Mouse (Mus musculus) ES-E14 (cell line): ENCODE measurements at regions not wholly inside any gene's neighbourhood (a gene's known extent, or its start where the extent isn't known, plus 50 kb on each side); places are given as distances from the start of the nearest gene placed in this dataset.

ENCODE experiments used
- DNase-seq: peaks from one replicate; pipeline ENCODE4 v3.0.0-alpha.2; 2013; ENCODE audit warnings: low read depth, low spot score
- H3K27ac ChIP-seq: 2 replicates; pipeline ENCODE4 v1.5.1; 2012; ENCODE audit warnings: low read depth, mild to moderate bottlenecking, low read length, moderate library complexity, mixed read lengths; ENCODE audit not compliant: poor library complexity, insufficient read depth, severe bottlenecking
- H3K36me3 ChIP-seq: 2 replicates; pipeline ENCODE4 v1.6.1; 2012; ENCODE audit warnings: mild to moderate bottlenecking, low read length, moderate library complexity, mixed read lengths; ENCODE audit not compliant: control insufficient read depth, poor library complexity, insufficient read depth, severe bottlenecking
- H3K4me1 ChIP-seq, 2 experiments: fragments of 150-350 bp in 1 of 2; sonication (generic) in 1 of 2; 2 replicates each; pipeline ENCODE4 v1.6.1; 2012; ENCODE audit warnings: low read length in 2 of 2, mild to moderate bottlenecking in 1 of 2, mixed read lengths in 1 of 2; ENCODE audit not compliant: control insufficient read depth in 2 of 2, insufficient read depth in 2 of 2, poor library complexity in 1 of 2
- H3K4me3 ChIP-seq, 2 experiments: fragments of 150-350 bp in 1 of 2; sonication (generic) in 1 of 2; 2 replicates each; pipeline ENCODE4 v1.5.1; 2012; ENCODE audit warnings: low read length in 2 of 2, low read depth in 1 of 2, mild to moderate bottlenecking in 1 of 2, mixed read lengths in 1 of 2; ENCODE audit not compliant: insufficient read depth in 1 of 2, poor library complexity in 1 of 2, severe bottlenecking in 1 of 2
- H3K9ac ChIP-seq: 2 replicates; pipeline ENCODE4 v1.6.1; 2012; ENCODE audit warnings: low read depth, mild to moderate bottlenecking, low read length, mixed read lengths; ENCODE audit not compliant: poor library complexity, insufficient read depth, severe bottlenecking
- H3K9me3 ChIP-seq: fragments of 150-350 bp; sonication (generic); 2 replicates; pipeline ENCODE4 v1.6.1; 2012; ENCODE audit warnings: low read depth, mild to moderate bottlenecking, low read length; ENCODE audit not compliant: control insufficient read depth, insufficient read depth
- CHD2 ChIP-seq: IDR thresholded peaks from 2 replicates; pipeline ENCODE4 v1.6.1; 2014; ENCODE audit warnings: mild to moderate bottlenecking, low read depth, low read length, inconsistent platforms
- HCFC1 ChIP-seq: IDR thresholded peaks from 2 replicates; pipeline ENCODE4 v1.6.1; 2012; ENCODE audit warnings: low read length, inconsistent platforms, borderline replicate concordance; ENCODE audit not compliant: insufficient read depth
- MAFK ChIP-seq: IDR thresholded peaks from 2 replicates; pipeline ENCODE4 v1.6.1; 2014; ENCODE audit warnings: mild to moderate bottlenecking, low read depth, low read length, inconsistent platforms; ENCODE audit not compliant: insufficient read depth
- ZC3H11A ChIP-seq: IDR thresholded peaks from 2 replicates; pipeline ENCODE4 v1.6.1; 2012; ENCODE audit warnings: low read depth, mild to moderate bottlenecking, inconsistent platforms, low read length, borderline replicate concordance
- ZNF384 ChIP-seq: IDR thresholded peaks from 2 replicates; pipeline ENCODE4 v1.6.1; 2012; ENCODE audit warnings: low read depth, low read length, inconsistent platforms
- in situ Hi-C, 2 experiments: fragments of 600-800 bp; cut with MboI; formaldehyde crosslinking; loops; one replicate each; pipeline ENCODE4 v1.15.1; 2025; ENCODE audit warnings: low sequenced_read_pairs in 2 of 2, inconsistent platforms in 1 of 2; ENCODE audit not compliant: unreplicated experiment in 2 of 2

GRCm38 (mm10) chr16:91156506-91156905 lies 61.6 kb upstream of the 4932438H23Rik start:
- H3K9me3 ChIP-seq = no peaks in the 10 kb centered on the region
- H3K27ac ChIP-seq = no peak overlapping the region
- TF ChIP-seq CHD2 (no peak), HCFC1 (no peak), ZNF384 (no peak), ZC3H11A (no peak), MAFK (no peak)
- DNase-seq = no peak
- no peaks in the 10 kb centered on the region for H3K4me1 ChIP-seq
- in situ Hi-C loops = no loop called here
- H3K36me3 ChIP-seq = no peaks in the 10 kb centered on the region
- H3K9ac ChIP-seq = no peak overlapping the region
- H3K4me3 ChIP-seq = no peak overlapping the region

GRCm38 (mm10) chr16:91160679-91161078 lies 64.6 kb upstream of the Olig2 start:
- no peak for DNase-seq

DNA sequence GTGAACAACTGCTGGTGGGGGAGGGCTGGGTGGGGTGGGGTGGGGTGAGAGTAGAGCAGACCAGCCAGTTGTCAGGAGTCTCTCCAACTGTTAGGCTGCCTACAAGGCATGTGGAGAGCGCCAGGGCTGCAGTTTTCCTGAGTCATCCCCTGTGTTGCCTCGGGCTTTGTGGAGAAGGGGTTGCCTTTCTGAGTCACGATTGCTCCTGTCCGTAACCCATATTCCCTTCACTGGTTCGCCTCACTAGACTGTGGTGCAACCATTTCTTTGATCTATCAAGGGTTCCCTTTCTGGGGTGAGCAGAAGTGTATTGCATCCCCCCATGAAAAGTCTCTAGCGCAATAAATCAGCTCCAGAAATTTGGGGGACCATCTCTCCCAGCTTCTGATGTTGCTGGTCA lies 63.6 kb upstream of the Olig2 start:
- no peak overlapping the region for H3K9ac ChIP-seq
- DNase-seq = no peak
- no peaks in the 10 kb centered on the region for H3K36me3 ChIP-seq
- no peak overlapping the region for H3K4me3 ChIP-seq
- no peaks in the 10 kb centered on the region for H3K4me1 ChIP-seq
- H3K9me3 ChIP-seq = no peaks in the 10 kb centered on the region
- in situ Hi-C loops = no loop called here
- H3K27ac ChIP-seq = no peak overlapping the region
- TF ChIP-seq ZNF384 = no peak
- 0 out of 2 replicates have a peak, but pooled peaks have one; percentile 16 for TF ChIP-seq MAFK
- TF ChIP-seq ZC3H11A = no peak
- TF ChIP-seq CHD2 = no peak
- no peak for TF ChIP-seq HCFC1

More at GRCm38 (mm10) chr16:91160679-91161078, 64.6 kb upstream of the Olig2 start:
- Histone ChIP-seq H3K4me3 (no peak overlapping the region), H3K9ac (no peak overlapping the region), H3K36me3 (no peaks in the 10 kb centered on the region), H3K27ac (no peak overlapping the region), H3K9me3 (no peaks in the 10 kb centered on the region), H3K4me1 (no peaks in the 10 kb centered on the region)
- TF ChIP-seq CHD2 (no peak), ZNF384 (no peak), ZC3H11A (no peak), HCFC1 (no peak), MAFK (no peak)
- in situ Hi-C loops = no loop called here

- H3K9ac ChIP-seq = no peak overlapping the region
- no peak overlapping the region for H3K27ac ChIP-seq
- DNase-seq = no peak
- H3K36me3 ChIP-seq = no peaks in the 10 kb centered on the region
- in situ Hi-C loops = no loop called here
- no peaks in the 10 kb centered on the region for H3K4me1 ChIP-seq
- H3K9me3 ChIP-seq = no peaks in the 10 kb centered on the region
- H3K4me3 ChIP-seq = no peak overlapping the region
- TF ChIP-seq HCFC1 (no peak), ZNF384 (no peak), MAFK (no peak), CHD2 (no peak), ZC3H11A (no peak)
Observed at GRCm38 (mm10) chr16:91162381-91162780, 62.9 kb upstream of the Olig2 start.

DNA sequence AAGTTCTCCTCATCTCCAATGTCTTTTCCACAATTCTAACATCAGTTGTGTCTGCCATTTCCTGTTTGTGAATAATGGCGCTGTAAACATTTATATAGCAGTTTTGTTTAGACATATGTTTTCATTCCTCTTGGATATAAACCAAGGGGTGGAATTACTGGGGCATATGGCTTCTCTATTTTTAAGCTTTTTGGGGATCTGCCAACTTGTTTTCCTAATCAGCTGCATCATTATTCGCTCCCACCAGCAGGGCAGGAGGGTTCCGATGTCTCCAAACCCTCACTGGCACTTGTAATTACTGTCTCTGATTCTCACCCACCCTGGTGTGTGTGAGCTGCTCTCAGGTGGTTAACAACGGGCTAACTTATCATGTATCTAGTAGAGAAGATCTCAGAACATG lies 59.4 kb upstream of the Olig2 start:
- TF ChIP-seq HCFC1 (no peak), MAFK (no peak), ZNF384 (no peak), CHD2 (no peak), ZC3H11A (no peak)
- in situ Hi-C loops = no loop called here
- no peak overlapping the region for H3K4me3 ChIP-seq
- no peaks in the 10 kb centered on the region for H3K4me1 ChIP-seq
- no peak overlapping the region for H3K27ac ChIP-seq
- H3K9ac ChIP-seq = no peak overlapping the region
- H3K36me3 ChIP-seq = no peaks in the 10 kb centered on the region
- no peak for DNase-seq
- H3K9me3 ChIP-seq = no peaks in the 10 kb centered on the region
